Mouse (Mus musculus) mouse trophoblast stem cell (cell line): ENCODE measurements around the gene Cacng2.

ENCODE experiments used
- in situ Hi-C, 2 experiments: fragments of 300-500 bp; cut with MseI, MboI; formaldehyde crosslinking; loops; 2 replicates in 1 of 2; 3 replicates in 1 of 2; pipeline ENCODE4 v1.15.1; 2025

The Cacng2 gene

DNA sequence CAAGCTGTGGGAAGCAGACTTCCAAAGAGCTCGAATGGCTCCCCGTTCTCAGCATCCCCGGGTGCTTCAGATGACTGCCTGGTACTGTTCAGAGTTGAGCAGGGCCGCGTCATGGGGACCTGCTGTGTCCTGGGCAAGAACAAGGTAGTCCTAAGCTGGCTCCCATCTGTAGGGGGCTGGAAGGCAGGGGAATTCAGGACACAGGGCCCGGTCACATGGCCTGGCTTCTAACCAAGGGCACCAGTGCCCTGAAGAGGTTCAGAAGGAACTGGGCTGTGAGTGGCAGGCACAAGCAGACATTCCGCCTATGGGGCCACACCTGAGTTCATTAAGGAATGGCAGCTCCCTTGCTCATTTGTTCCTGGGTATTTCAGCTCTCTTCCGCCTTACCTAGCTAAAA lies 37.7 kb downstream of the Cacng2 start:
- in situ Hi-C loops, result no loop called here

DNA sequence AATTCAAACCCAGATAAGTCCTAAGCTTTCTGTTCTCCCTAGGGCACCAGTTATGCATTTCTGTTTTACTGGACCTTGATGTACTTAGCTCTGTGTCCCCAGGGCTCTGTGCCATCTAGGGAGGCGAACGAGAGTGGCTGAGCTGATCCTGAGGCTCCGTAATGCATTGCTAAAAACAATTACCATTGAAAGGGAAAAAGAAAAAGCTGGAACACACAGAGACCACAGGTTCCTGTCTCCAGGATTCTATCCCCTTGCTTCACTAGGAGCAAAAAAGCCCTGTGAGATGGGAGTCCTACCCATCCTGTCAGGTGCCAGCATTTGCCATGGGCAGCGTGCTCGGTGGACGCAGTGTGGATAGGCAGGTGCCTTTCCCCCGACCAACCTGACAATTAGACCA lies 38.4 kb downstream of the Cacng2 start:
- in situ Hi-C loops, result no loop called here

DNA sequence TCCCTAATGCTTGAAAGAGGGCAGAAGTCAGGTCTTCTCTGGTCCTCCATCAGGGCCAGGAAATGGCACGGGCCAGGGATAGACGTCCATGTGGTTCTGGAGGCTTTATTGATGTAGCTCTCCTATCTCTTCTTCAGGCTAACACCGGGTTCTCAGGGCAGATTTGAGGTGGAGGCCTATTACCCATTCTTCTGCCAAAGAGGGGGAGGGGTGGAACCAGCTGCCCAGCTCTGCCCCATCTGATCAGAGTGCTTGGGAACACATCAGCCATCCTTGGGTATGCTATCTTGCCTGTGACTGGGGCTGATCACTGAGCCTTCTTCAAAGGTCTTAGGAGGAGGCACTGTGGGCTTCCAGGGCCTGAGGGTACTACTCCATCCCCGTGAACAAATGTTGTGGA lies 39.5 kb downstream of the Cacng2 start:
- in situ Hi-C loops, result no loop called here

GRCm38 (mm10) chr15:78078776-78079628 lies 40.8 kb downstream of the Cacng2 start:
- in situ Hi-C loops, result no loop called here

DNA sequence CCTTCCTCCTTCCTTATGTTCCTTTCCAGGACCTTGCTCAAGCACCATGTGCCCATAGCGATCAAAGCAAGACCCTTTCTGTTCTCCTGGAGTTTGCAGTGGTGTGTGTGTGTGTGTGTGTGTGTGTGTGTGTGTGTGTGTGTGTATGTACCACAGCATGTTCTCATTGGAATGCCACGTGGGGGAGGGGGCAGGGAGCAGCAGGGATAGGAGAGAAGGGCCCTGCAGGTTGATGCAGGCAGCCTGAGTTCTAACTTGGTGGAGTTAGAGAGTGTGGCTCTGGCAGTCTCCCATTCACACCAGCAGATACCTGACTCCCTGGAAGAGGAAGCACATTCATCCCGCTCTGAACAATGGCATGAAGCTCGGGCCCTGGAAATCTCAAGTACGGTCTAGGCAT lies 41.6 kb downstream of the Cacng2 start:
- in situ Hi-C loops, result no loop called here

DNA sequence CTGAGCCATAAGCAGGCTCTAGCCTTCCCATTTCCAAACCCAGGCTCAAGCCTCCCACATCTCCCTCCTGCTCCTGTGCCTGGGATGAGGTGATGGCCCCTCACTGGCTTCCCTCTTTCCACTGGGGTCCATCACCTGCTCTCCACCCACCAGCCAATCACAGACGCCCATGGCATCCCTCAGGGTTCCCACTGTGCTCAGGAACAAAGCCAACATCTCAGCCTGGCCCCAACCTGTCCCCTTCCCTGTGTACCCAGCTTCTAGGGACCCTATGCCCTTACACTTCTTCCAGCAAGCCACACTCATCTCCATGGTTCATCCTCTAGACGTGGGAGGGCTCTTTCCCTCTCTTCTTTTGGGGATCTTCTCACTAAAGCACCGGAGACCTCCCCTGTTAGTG lies 43.9 kb downstream of the Cacng2 start:
- in situ Hi-C loops, result no loop called here

DNA sequence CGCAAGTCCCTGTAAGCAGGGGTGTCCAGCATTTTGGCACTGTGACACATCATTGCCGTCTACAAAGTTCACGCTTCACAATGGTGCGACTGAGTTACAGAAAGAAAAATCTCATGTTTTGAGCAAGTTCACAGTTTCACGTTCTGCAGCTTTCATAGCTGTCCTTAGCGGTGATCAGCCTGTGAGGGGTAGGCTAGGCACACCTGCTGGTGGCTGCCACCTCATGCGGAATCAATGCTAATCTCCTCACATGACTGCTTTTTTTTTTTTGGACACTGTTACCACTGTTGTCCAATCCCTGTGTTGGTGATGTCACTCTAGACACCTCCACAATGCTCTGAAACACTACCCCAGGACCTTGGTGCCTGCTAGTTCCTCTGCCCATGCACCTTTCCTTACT lies 46.7 kb downstream of the Cacng2 start:
- in situ Hi-C loops, result no loop called here

DNA sequence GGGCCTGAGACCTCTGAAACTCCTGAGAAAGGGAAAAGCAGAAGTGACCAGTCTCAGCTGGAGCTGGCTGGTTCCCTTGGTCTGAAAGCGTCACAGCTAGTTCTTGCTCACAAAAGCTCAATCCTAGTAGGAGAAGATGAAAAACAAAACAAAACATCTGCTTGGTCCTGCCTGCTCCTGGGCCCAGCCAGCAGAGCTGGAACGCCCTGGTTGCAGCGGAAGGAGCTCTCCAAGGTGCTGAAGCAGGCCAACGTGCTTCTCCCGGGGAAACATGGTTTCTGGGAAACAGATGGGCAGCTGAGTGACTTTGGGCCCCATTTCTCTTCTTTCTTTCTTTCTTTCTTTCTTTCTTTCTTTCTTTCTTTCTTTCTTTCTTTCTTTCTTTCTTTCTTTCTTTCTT lies 53.4 kb downstream of the Cacng2 start:
- in situ Hi-C loops, result no loop called here

DNA sequence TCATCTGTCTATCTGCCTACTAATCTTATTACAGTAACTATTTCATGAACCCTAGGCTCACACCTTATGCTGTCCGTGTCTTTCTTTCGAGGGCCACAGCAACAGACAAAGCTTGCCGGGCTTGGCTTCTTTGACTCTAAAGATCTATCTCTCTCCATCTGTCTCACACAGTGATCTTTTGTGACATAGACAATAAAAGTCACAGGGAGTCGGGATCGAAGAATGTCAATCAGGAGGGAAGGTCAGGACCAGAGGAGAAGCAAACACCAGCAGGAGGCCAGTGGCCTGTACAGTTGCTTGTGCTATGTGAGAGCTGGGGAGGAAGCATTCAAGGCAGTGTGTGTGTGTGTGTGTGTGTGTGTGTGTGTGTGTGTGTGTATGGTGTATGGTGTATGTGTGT lies 54.3 kb downstream of the Cacng2 start:
- in situ Hi-C loops, result no loop called here

DNA sequence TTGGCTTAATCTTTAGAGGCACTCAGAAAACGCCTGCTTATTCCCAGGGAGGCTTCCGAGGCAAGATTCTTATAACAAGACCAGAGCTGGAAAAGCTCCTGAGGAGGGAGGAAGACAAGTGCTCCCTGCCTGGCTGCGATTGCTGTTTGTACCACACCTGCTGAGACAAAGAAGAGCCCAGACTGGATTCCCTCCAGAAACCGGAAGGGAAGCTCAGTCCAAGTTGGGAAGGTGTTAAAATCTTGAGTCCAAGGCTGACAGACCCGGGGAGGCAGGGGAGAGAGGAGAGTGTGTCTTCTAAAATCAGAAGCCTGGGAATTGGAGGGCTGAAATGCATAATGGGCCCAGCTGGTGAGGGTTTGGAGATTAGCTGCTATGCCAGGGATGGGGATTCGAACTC lies 55.5 kb downstream of the Cacng2 start:
- in situ Hi-C loops, result no loop called here

GRCm38 (mm10) chr15:78062467-78062866 lies 57.4 kb downstream of the Cacng2 start:
- in situ Hi-C loops, result no loop called here

- in situ Hi-C loops, result no loop called here
These were observed 62.9 kb downstream of the Cacng2 start for GRCm38 (mm10) chr15:78056930-78057329.

- in situ Hi-C loops, result no loop called here
These were observed 69.1 kb downstream of the Cacng2 start for GRCm38 (mm10) chr15:78050682-78051081.

DNA sequence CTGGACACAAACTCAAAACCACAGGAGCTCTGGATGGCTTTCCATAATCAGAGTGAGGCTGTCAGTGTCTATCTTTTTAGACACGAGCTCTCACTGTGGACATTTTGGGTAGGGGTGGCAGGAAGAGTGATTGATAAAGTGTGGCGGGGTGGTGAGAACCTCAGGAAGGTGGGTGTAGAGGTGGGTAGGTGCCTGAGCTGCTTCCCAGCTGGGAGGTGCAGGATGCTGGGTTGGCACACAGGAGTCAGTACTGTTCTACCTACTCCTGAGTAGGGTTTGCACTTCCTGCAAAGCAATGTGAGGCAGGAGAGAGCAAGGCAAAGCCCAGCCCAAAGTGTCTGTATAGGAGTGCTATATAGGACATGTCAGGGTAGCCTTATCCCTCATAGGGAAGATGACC lies 69.9 kb downstream of the Cacng2 start:
- in situ Hi-C loops, result no loop called here

- in situ Hi-C loops, result no loop called here
These were observed 74.0 kb downstream of the Cacng2 start for GRCm38 (mm10) chr15:78045842-78046241.

GRCm38 (mm10) chr15:78045314-78045713 lies 74.5 kb downstream of the Cacng2 start:
- in situ Hi-C loops, result no loop called here

GRCm38 (mm10) chr15:78044826-78045225 lies 75.0 kb downstream of the Cacng2 start:
- in situ Hi-C loops, result no loop called here

DNA sequence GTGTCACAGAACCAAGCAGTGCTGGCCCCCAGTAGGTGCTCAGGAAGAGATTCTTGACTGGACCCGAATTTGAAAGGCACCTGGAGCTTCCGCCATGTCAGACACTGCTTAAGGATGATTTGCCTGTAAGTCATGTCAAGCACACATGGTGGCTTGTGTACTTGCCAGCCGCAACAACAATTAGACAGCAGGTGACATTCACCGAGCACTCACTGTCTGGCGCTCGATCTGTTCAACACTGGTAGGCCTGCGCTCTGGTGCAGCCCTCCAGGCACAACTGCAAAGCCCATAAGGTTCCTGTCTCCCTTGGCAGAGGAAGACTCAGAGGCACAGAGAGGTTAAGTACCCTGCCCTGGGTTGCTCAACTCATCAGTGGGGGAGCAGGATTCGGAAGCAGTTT lies 77.1 kb downstream of the Cacng2 start:
- in situ Hi-C loops, result no loop called here

DNA sequence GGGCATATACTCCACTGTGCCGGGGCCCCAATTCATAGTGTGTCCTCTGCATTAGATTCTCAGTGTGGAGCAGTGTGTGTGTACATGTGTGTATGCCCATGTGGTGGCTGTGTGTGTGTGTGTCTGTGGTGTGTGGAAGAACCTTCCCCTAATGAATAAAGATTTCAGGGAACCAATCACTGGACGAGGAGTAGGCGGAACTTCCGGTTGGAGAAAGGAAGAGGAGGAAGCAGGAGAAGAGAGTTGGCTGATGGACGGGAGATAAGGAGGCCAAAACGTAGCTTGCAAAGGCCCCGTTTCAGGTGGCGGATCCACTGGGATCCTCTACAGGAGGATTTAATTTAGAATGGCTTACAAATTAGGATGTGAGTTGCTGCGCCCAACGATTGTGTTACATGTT lies 82.2 kb downstream of the Cacng2 start:
- in situ Hi-C loops, result no loop called here

DNA sequence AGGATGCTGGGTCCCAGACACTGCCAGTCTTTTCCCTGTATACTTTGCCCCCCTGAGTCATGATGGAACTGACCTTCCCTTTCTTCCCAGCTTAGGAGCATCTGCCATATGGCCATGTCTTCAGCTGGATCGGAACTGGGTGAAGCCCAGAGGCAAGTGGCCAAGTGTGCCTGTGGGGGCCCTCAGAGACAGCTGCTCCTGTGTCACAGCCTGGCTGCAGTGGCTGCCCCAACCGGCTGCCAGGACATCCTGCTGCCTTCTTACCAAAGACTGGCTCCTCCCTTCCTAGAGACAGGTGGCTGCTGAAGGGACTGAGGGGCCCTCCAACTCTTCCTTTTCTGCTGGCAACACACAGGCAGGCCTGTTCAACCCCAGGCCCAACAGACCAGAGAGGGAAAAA lies 83.2 kb downstream of the Cacng2 start:
- in situ Hi-C loops, result no loop called here

DNA sequence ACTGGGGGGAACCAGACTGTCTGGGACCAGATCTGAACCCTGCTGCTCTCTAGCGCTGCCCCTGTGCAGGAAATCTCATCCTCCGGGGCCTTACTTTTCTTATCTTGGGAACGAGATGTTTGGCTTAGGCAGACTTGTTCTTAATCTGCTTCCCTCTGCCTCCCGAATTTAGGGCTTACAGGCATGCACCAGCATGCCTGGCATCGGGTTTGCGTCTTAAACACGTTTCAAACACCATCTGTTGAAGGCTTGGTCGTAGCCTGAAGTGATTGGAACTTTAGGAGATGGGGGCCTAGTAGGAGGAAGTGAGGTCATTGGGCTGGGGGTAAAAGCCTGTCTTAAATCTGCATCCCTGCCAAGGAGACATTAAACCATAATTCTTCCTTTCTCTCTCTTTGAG lies 89.9 kb downstream of the Cacng2 start:
- in situ Hi-C loops, result no loop called here

DNA sequence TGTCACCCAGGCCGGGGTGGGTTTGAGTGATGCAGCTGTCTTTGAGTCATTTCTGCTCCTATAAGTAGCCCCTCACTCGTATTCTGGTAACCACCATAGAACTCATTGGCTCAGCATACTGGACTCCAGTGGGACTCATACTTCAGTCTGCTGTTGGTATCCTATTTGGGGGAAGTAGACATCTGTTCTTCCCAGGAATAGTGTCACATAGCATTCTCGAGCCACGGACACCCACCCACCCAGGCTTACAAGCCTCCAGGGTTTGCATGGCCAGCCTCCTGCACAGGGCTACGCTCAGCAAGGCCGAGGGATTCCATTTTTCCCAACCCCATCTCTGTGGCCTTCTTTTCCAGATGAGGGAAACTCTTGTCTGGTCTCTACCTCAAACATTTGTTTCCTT lies 93.3 kb downstream of the Cacng2 start:
- in situ Hi-C loops, result no loop called here

DNA sequence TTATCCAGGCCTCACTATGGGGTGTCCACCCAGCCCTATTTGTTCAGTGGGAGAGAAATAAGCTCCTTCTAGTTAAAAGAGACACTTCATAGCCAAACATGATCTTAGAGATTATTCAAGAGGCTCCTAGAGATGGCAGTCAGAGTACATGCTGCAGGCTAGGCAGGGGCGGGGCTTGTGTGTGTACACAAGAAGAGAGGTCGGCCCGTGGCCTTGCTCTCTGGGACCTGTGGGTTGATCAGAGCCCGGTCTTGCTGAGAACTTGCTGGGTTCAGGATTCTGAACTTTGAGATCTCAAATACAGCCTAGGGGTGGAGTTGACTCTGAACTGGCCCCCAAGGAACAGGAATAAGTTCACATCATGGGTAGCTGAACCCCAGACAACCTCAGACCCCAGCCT lies 95.6 kb downstream of the Cacng2 start:
- in situ Hi-C loops, result loop anchor here in 1 of 2 experiments (25.0 kb wide), 1 partner anchor 638 kb away; no protein-coding TSS in a partner anchor

DNA sequence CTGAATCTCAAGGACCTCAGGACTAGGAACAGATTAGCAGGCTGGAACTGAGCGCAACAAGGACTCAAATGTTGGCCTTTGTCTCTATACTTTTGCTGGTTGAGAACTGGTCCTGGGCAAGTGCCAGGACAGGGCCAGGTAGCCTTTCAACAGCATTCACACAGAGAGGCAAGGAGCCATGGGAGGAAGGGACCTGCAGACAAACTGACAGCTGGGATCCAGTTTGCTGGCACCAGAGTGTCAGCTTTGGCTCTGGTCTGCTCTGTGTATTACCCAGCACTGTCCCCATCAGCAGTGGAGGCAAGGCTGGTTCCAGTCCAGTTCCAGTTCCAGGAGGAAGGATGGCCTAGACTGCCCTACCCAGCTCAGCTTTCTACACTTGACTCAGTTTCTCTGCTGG lies 105.8 kb downstream of the Cacng2 start:
- in situ Hi-C loops, result loop anchor here in 1 of 2 experiments (25.0 kb wide), 1 partner anchor 648 kb away; no protein-coding TSS in a partner anchor
